Mouse (Mus musculus) limb, embryonic 11.5 days (tissue): ENCODE data around the gene Ctnna3. TPM values are rescaled to one million over a fixed set of nuclear protein-coding genes. Genes with fewer than 3 reads are reported as not detected.

Experiments
- ATAC-seq: fragments of 200-750 bp; cut with Nextera tagmentation; 2 replicates; pipeline ENCODE4 v1.8.0; 2017; ENCODE audit warnings: low read depth; ENCODE audit not compliant: insufficient number of reproducible peaks, low FRiP score, low TSS enrichment
- DNase-seq: peaks from one replicate; pipeline ENCODE4 v3.0.0-alpha.2; 2015; ENCODE audit warnings: low spot score
- H3K27ac ChIP-seq: fragments of 300-500 bp; sonication (generic); replicated peaks from 2 replicates; pipeline ENCODE4 v1.5.1; 2014; ENCODE audit warnings: low read depth, mild to moderate bottlenecking, low read length
- H3K27me3 ChIP-seq: fragments of 300-500 bp; sonication (generic); 2 replicates; pipeline ENCODE4 v1.6.1; 2014; ENCODE audit warnings: mild to moderate bottlenecking, low read length, mixed read lengths; ENCODE audit not compliant: control insufficient read depth, insufficient read depth
- H3K36me3 ChIP-seq: fragments of 300-500 bp; sonication (generic); 2 replicates; pipeline ENCODE4 v1.6.1; 2014; ENCODE audit warnings: mild to moderate bottlenecking, low read length, moderate library complexity, mixed read lengths; ENCODE audit not compliant: control insufficient read depth, insufficient read depth
- H3K4me1 ChIP-seq: fragments of 300-500 bp; sonication (generic); 2 replicates; pipeline ENCODE4 v1.6.1; 2014; ENCODE audit warnings: low read length, mixed read lengths; ENCODE audit not compliant: control insufficient read depth, insufficient read depth
- H3K4me2 ChIP-seq: fragments of 300-500 bp; sonication (generic); 2 replicates; pipeline ENCODE4 v1.6.1; 2014; ENCODE audit warnings: low read depth, mild to moderate bottlenecking, moderate library complexity; ENCODE audit not compliant: severe bottlenecking
- H3K4me3 ChIP-seq: fragments of 300-500 bp; sonication (generic); 2 replicates; pipeline ENCODE4 v1.5.1; 2014; ENCODE audit warnings: low read depth, low read length
- H3K9ac ChIP-seq: fragments of 300-500 bp; sonication (generic); 2 replicates; pipeline ENCODE4 v1.6.1; 2014; ENCODE audit warnings: mild to moderate bottlenecking, low read length
- H3K9me3 ChIP-seq: fragments of 300-500 bp; sonication (generic); 2 replicates; pipeline ENCODE4 v1.6.1; 2016; ENCODE audit warnings: low read length; ENCODE audit not compliant: control insufficient read depth
- WGBS: fragments of 180-500 bp; shearing (Covaris S2); extraction: QIAGEN DNeasy Blood & Tissue Kit; methylation state at CpG from one replicate; pipeline ENCODE4 v1.1.7; 2014; 5-methylcytosine and 5-hydroxymethylcytosine counted together
- polyA plus RNA-seq: library from polyadenylated mRNA; unstranded; fragments of >200 nt; fragmentation: Nextera tagmentation; extraction: Ambion mirVana; gene quantifications from 2 replicates; pipeline ENCODE4 v1.2.1, GENCODE M21; 2014

The Ctnna3 gene
- polyA plus RNA-seq, 1 experiment from 2014 or later, result 0.04 TPM

GRCm38 (mm10) chr10:63421739-63422735 is 7.9 kb upstream of the Ctnna3 start, which contains the start of gene Gm7075:
TSS of gene Gm7075 (minus strand) at chr10:63421789.
- DNase-seq (peak; percentile 75), ATAC-seq (no peak)
- Histone ChIP-seq H3K9me3 (no peaks in the 10 kb centered on the region), H3K27me3 (no peaks in the 10 kb centered on the region), H3K9ac (no peak within 1 kb of the TSS), H3K4me1 (no peaks in the 10 kb centered on the region), H3K4me2 (no peak within 1 kb of the TSS), H3K36me3 (no peaks in the 10 kb centered on the region), H3K4me3 (no peak within 1 kb of the TSS), H3K27ac (no peak within 1 kb of the TSS)
- 85% methylated on average over 18 of the region's 18 CpGs for WGBS

GRCm38 (mm10) chr10:63422736-63422992 is 7.2 kb upstream of the Ctnna3 start:
- Histone ChIP-seq H3K4me1 (no peaks in the 10 kb centered on the region), H3K27ac (no peak overlapping the region), H3K27me3 (no peaks in the 10 kb centered on the region), H3K4me2 (no peak overlapping the region), H3K4me3 (no peak overlapping the region), H3K36me3 (no peaks in the 10 kb centered on the region), H3K9ac (no peak overlapping the region), H3K9me3 (no peaks in the 10 kb centered on the region)
- DNase-seq, result no peak
- 81% methylated on average over 5 of the region's 5 CpGs for WGBS
- no peak for ATAC-seq

DNA sequence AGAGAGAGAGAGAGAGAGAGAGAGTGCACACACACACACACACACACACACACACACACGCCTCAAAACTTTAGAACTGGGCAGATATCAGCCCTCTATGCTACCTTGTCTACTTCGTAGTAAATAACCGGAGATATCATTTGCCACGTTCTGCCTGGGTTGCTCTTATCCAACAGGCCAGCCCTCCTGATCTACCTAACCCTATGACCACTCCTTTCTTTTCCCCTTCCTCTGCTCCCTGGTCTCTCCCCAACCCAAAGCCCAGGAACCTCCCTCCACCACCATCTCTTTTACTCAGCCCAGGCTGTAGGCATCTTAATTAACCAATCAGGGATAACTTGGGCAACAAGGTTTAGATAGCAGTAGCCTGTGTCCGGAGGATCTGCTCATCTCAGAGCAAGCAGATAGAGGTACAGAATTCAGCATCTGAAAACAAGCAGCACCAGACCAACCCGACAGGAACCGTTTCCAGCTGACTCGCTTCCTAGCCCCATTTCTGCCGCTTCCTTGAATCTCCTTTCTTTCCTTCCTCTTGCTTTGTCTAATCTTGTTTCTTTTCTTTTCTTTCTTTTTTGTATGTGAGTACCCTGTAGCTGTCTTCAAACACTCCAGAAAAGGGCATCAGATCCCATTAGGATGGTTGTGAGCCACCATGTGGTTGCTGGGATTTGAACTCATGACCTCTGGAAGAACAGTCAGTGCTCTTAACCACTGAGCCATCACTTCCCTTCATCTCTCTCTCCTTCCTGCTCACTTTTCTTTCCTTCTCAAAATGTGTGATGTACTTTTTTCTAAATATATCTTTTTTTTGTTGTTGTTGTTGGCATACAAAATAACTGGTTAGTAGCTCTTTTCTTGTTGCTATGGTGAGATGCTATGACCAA is 6.1 kb upstream of the Ctnna3 start:
- Histone ChIP-seq H3K27ac (no peak overlapping the region), H3K9me3 (no peaks in the 10 kb centered on the region), H3K4me1 (no peaks in the 10 kb centered on the region), H3K36me3 (no peaks in the 10 kb centered on the region), H3K4me3 (no peak overlapping the region), H3K4me2 (no peak overlapping the region), H3K9ac (no peak overlapping the region), H3K27me3 (no peaks in the 10 kb centered on the region)
- WGBS, result 90% methylated on average over 9 of the region's 9 CpGs
- ATAC-seq, result no peak
- DNase-seq, result no peak

DNA sequence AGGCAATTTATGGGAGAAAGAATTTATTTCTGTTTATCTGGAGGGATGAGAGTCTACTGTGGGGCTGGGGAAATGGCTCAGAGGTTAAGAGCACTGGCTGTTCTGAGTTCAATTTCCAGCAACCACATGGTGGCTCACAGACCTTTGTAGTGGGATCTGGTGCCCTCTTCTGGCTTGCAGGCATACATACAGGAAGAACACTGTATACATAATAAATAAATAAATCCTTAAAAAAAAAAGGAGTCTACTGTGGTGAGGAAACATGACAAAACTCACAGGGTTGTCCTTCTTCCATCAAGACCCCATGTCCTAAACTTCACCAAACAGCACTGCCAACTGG is 5.5 kb upstream of the Ctnna3 start:
- ATAC-seq, result no peak
- peak; percentile 40 for DNase-seq
- no peaks in the 10 kb centered on the region for H3K36me3 ChIP-seq
- H3K27ac ChIP-seq, result no peak overlapping the region
- H3K9ac ChIP-seq, result no peak overlapping the region
- H3K27me3 ChIP-seq, result no peaks in the 10 kb centered on the region
- no peaks in the 10 kb centered on the region for H3K4me1 ChIP-seq
- no peak overlapping the region for H3K4me3 ChIP-seq
- no peaks in the 10 kb centered on the region for H3K9me3 ChIP-seq
- H3K4me2 ChIP-seq, result no peak overlapping the region

- Histone ChIP-seq H3K36me3 (no peaks in the 10 kb centered on the region), H3K9me3 (no peaks in the 10 kb centered on the region), H3K4me1 (no peaks in the 10 kb centered on the region), H3K27me3 (no peaks in the 10 kb centered on the region), H3K27ac (no peak overlapping the region), H3K4me2 (no peak overlapping the region), H3K9ac (no peak overlapping the region), H3K4me3 (no peak overlapping the region)
- WGBS, result 84% methylated on average over 8 of the region's 8 CpGs
- DNase-seq, result no peak
- no peak for ATAC-seq
Observed at GRCm38 (mm10) chr10:63427146-63427545, 2.8 kb upstream of the Ctnna3 start.

- ATAC-seq, result no peak
- DNase-seq, result peak; percentile 61
- H3K9ac ChIP-seq, result peak overlapping the region; percentile 22
- WGBS, result 29% methylated on average over 19 of the region's 19 CpGs
- no peaks in the 10 kb centered on the region for H3K36me3 ChIP-seq
- peak overlapping the region; percentile 52 for H3K4me3 ChIP-seq
- H3K4me1 ChIP-seq, result no peaks in the 10 kb centered on the region
- no peaks in the 10 kb centered on the region for H3K27me3 ChIP-seq
- H3K4me2 ChIP-seq, result peak overlapping the region; percentile 40
- no peaks in the 10 kb centered on the region for H3K9me3 ChIP-seq
- no peak overlapping the region for H3K27ac ChIP-seq
Observed at GRCm38 (mm10) chr10:63428243-63429022, 1.5 kb upstream of the Ctnna3 start.

DNA sequence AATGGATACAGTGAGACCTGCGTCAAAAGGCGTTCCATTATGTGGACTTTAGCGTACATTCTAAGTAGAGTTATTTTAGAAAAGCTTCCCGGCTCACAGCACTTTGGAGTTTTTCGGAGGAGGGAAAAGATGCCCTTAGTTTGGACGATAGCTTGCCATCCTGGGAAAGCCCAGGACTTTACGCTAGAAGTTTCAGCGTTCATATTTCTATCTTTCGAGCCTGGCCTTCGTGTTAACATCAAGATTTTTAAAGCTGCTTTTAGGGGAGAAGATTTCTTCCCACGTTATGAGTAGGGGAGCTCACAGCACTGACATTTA is 916 bp upstream of the Ctnna3 start:
- Histone ChIP-seq H3K36me3 (no peaks in the 10 kb centered on the region), H3K9me3 (no peaks in the 10 kb centered on the region), H3K4me3 (peak overlapping the region; percentile 52), H3K27me3 (no peaks in the 10 kb centered on the region), H3K9ac (peak overlapping the region; percentile 22), H3K4me2 (peak overlapping the region; percentile 40), H3K27ac (no peak overlapping the region), H3K4me1 (no peaks in the 10 kb centered on the region)
- 2% methylated on average over 11 of the region's 11 CpGs for WGBS
- no peak for DNase-seq
- ATAC-seq, result no peak

DNA sequence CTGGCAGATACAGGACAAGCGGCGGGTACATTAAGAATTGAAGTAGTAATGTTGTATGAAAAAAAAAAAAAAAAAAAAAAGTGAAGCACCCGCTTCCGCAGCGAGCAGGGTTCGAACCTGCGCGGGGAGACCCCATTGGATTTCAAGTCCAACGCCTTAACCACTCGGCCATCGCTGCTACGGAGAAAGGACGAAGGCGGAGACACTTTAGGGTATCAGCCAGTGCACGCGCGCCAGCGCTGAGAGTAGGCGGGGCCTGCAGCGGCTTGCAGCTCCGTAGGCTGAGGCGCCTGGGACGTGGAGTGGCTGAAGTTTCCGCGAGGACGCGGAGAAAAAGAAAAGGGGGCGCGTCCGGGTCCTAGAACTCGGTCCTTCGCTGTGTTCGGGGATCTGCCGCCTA is 518 bp upstream of the Ctnna3 start:
- Histone ChIP-seq H3K36me3 (no peaks in the 10 kb centered on the region), H3K9ac (peak overlapping the region; percentile 73), H3K4me1 (no peaks in the 10 kb centered on the region), H3K4me3 (peak overlapping the region; percentile 52), H3K4me2 (peak overlapping the region; percentile 40), H3K27me3 (no peaks in the 10 kb centered on the region), H3K27ac (peak overlapping the region; percentile 24; the same call in 1 of the 2 replicates), H3K9me3 (no peaks in the 10 kb centered on the region)
- ATAC-seq, result peak; percentile 90
- 0% methylated on average over 34 of the region's 34 CpGs for WGBS
- DNase-seq, result peak; percentile 100
